Mouse (Mus musculus): ENCODE results near the gene Gtdc1.

Gene Gtdc1

DNA sequence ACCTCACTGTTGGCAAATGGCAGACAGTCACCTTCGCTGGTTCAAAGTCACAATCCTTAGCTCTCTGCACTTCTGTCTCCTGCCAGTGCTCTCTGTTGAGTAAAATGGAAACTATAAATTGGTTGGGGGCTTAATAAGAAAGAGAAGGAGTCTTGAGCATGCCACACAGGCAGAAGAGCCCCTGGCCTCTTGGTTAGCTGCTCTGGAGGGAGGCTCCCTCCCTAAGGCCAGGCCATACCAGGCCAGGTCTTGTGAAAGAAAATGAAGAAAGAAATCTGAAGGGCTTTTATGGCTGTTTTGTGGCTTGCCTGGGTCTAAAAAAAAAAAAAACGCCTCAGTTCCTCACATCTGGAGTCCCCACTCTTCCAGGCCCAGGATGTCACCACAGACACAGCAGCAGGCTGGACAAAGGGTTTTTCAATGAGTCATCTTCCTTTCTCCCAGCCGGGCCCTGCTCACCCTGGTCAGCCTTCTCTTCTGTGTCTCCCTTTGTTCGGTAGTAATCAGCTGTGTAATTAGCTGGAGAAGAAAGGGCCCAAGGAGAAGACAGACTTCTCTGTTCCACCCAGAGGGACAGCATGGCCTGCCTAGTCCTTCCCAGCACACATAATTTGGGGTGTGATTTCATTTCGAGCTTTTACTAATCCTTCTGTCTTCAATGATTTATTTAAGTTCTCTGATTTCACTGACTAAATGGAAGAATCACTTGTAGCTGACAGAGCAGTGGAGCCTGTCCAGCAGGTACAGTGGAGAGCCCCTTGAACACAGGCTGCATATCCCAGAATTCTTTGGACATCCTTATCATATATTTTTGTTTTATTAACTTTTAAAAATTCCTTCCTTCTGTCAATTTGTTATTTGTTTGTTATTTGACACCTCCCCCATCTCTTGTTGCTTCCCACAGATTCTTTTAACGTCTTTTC is 401.1 kb downstream of the Gtdc1 start:
- DNase-seq (ENCODE audit: low spot score in 2 of 2) = no peak

DNA sequence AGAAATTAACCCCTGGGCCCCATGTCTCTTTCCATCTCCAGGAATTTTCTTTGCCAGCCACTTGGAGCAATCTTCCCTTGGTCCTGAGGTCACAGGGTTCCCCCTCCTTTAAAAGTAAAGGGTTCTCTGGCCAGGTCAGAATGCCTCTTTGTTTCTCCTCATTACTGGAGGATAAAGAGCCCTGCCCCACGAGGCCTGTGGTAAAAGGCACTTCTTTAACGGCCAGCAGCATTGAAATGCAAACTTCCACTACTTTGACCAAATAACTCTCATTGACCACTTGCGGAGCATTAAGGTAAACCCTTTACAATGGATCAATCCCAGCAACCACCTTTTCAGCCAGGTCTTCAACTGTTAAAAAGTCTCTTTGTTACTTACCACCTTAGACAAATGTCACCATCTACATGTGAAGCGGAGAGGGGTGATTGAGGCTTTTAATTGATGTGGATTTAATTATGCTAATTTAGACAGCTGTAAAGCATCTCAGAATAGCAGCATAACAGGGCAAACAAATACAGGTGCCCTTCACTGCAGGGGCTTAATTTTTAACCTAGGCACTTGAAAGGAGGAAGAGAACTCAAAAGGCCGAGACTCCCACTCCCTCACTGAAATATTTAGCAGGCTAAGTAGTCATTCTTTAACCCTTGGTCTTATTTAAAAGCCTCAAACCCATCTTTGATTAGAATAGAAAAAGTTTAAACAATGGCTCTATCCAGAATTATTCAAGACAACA is 402.1 kb downstream of the Gtdc1 start:
- no peak for DNase-seq (ENCODE audit: low spot score in 2 of 2)

DNA sequence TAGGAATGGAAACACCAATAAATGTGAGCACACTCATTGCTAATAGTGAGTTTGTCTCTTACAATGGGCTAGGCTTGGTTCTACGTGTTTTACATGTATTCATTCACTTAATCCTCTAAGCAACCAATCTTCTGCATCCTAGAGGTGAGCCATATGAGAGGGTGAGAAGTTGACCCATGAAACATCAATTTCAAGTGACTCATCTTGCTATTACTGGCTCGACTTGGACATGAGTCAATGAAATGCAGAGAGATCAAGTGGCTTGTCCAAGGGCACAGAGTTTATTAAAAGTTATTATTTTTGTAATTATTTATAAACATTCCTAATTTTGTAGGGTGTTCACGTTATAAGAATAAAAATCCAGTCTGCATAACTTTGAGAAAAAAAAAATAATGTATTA is 408.2 kb downstream of the Gtdc1 start:
- no peak for DNase-seq (ENCODE audit: low spot score in 2 of 2)

- DNase-seq (ENCODE audit: low spot score in 2 of 2) = no peak
These were observed 409.4 kb downstream of the Gtdc1 start for GRCm38 (mm10) chr2:44518085-44518484.

All from right cerebral cortex, postnatal 10 days (tissue).